Mouse (Mus musculus) myocyte (in vitro differentiated cells): Measurements from ENCODE around the gene Nmb. TPM values are rescaled to one million over a fixed set of nuclear protein-coding genes. Genes with fewer than 3 reads are reported as not detected.

Source experiments
- H3K27me3 ChIP-seq: one replicate; pipeline ENCODE4 v1.6.1; 2011; ENCODE audit not compliant: control insufficient read depth, insufficient read depth, insufficient read length
- H3K36me3 ChIP-seq: one replicate; pipeline ENCODE4 v1.6.1; 2011; ENCODE audit not compliant: control insufficient read depth, insufficient read depth
- H3K4me2 ChIP-seq: one replicate; pipeline ENCODE4 v1.6.1; 2011; ENCODE audit warnings: low read depth, control low read depth
- H3K4me3 ChIP-seq: one replicate; pipeline ENCODE4 v1.5.1; 2011; ENCODE audit warnings: mild to moderate bottlenecking, control low read depth, moderate library complexity
- H3K79me2 ChIP-seq: one replicate; pipeline ENCODE4 v1.6.1; 2011; ENCODE audit not compliant: control insufficient read depth, insufficient read depth
- H3ac ChIP-seq: one replicate; pipeline ENCODE4 v1.6.1; 2011; ENCODE audit not compliant: control insufficient read depth, insufficient read length
- CEBPB ChIP-seq: IDR thresholded peaks from 2 replicates; pipeline ENCODE4 v1.6.1; 2011; ENCODE audit warnings: mild to moderate bottlenecking, moderate library complexity; ENCODE audit not compliant: poor library complexity, insufficient read depth, severe bottlenecking
- E2F4 ChIP-seq: IDR thresholded peaks from one replicate; pipeline ENCODE4 v1.6.1; 2011; ENCODE audit warnings: mild to moderate bottlenecking, control low read depth, moderate library complexity; ENCODE audit not compliant: insufficient read depth
- MAX ChIP-seq: IDR thresholded peaks from one replicate; pipeline ENCODE4 v1.6.1; 2011; ENCODE audit warnings: low read depth, mild to moderate bottlenecking, control low read depth
- MYOD1 ChIP-seq, 3 experiments: IDR thresholded peaks; one replicate each; pipeline ENCODE4 v1.6.1; 2011; ENCODE audit warnings: control low read depth in 2 of 3, low read depth in 2 of 3, mild to moderate bottlenecking in 2 of 3, moderate library complexity in 1 of 3; ENCODE audit not compliant: insufficient read length in 2 of 3, control insufficient read depth in 1 of 3
- MYOG ChIP-seq, 3 experiments: IDR thresholded peaks; one replicate each; pipeline ENCODE4 v1.6.1; 2011; ENCODE audit warnings: control low read depth in 2 of 3, low read depth in 2 of 3, mild to moderate bottlenecking in 2 of 3; ENCODE audit not compliant: insufficient read length in 2 of 3, control insufficient read depth in 1 of 3, insufficient read depth in 1 of 3
- POLR2A ChIP-seq: IDR thresholded peaks from one replicate; pipeline ENCODE4 v1.6.1; 2011; ENCODE audit warnings: low read depth, mild to moderate bottlenecking, control low read depth, moderate library complexity; ENCODE audit not compliant: insufficient read length
- POLR2AphosphoS2 ChIP-seq: IDR thresholded peaks from one replicate; pipeline ENCODE4 v1.6.1; 2011; ENCODE audit warnings: low read depth, control low read depth; ENCODE audit not compliant: insufficient read length
- REST ChIP-seq: IDR thresholded peaks from one replicate; pipeline ENCODE4 v1.6.1; 2011; ENCODE audit warnings: mild to moderate bottlenecking, control low read depth, moderate library complexity; ENCODE audit not compliant: insufficient read depth, insufficient read length
- SRF ChIP-seq: IDR thresholded peaks from one replicate; pipeline ENCODE4 v1.6.1; 2011; ENCODE audit warnings: low read depth; ENCODE audit not compliant: control insufficient read depth, insufficient read length
- TCF12 ChIP-seq: IDR thresholded peaks from one replicate; pipeline ENCODE4 v1.6.1; 2011; ENCODE audit warnings: mild to moderate bottlenecking, control low read depth; ENCODE audit not compliant: poor library complexity, insufficient read depth, severe bottlenecking
- TCF3 ChIP-seq: IDR thresholded peaks from one replicate; pipeline ENCODE4 v1.6.1; 2011; ENCODE audit warnings: low read depth, control low read depth; ENCODE audit not compliant: insufficient read length
- USF1 ChIP-seq: IDR thresholded peaks from one replicate; pipeline ENCODE4 v1.6.1; 2011; ENCODE audit warnings: low read depth, mild to moderate bottlenecking, control low read depth, moderate library complexity
- polyA plus RNA-seq: library from polyadenylated mRNA; unstranded; fragments of >200 nt; fragmentation: generic; extraction: Trizol; gene quantifications from one replicate; pipeline ENCODE4 v1.2.1, GENCODE M21; 2012; ENCODE audit warnings: missing spikeins

Nmb gene
- 0.98 TPM for polyA plus RNA-seq

DNA sequence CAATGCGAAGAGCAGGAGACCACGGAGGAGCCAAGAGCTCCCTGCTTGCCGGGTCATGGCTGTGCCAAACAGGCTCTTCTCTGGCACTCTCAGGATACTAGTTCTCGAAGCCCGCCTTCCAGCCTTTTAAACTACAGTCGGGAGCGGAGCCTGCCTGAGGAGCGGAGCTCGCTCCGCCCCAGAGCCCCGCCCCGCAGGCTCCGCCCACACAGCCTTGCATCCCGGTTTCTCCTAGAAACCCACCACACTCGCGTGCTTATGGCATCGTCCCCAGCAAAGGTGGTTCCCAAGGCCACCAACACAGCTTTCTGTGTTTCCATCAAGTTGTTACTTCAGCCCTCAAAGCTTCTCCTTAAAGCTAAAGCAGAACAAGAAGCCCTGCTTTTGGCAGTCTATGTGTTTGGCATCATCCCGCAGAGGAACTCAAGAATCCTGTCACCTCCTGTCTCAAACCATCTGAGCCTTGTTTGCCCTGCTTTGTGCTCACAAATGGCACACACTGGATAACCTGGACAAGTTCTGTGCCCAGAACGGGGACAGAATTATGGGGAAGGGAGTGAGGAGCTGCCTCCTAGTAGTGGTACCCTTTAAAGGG, at the start of gene Nmb:
TSS of gene Nmb (minus strand) at position 156 of the 595 bp plus-strand sequence.
- H3ac ChIP-seq: no peak within 1 kb of the TSS
- no peak within 1 kb of the TSS for H3K4me3 ChIP-seq
- no peaks in the 10 kb centered on the region for H3K79me2 ChIP-seq
- TF ChIP-seq POLR2AphosphoS2 (peak; percentile 33), REST (no peak), SRF (no peak), MYOD1 (IDR thresholded peaks at IDR 0.05; ENCODE audit: control insufficient read depth in 1 of 3, insufficient read length in 2 of 3, low read depth in 2 of 3) (no peak)
- H3K27me3 ChIP-seq: no peaks in the 10 kb centered on the region
- no peaks in the 10 kb centered on the region for H3K36me3 ChIP-seq
- peak within 1 kb of the TSS; percentile 72 for H3K4me2 ChIP-seq

DNA sequence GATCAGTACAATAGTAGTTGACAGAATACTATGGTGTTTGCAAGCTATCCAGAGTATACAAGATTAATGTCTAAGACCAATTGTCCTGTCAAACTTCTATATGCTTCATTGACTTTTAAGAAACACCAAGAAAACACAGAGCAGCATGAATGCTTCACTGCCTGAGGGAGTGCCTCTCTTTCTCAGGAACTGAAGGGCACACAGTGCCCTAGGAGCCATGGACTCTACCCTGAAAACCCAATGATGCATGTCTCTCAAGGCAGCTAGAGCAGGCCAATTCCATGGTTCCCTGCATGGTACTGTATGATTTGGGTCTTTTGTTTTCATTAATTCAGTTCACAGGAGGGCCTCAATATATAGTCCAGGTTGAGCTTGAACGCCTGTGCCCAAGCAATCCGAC, 49.4 kb upstream of the Nmb start:
- Histone ChIP-seq H3ac (no peak overlapping the region), H3K27me3 (peaks cover 12% of the 10 kb centered on the region), H3K4me2 (no peak overlapping the region), H3K79me2 (no peaks in the 10 kb centered on the region), H3K4me3 (no peak overlapping the region), H3K36me3 (no peaks in the 10 kb centered on the region)
- no peak for TF ChIP-seq REST
- TF ChIP-seq TCF12: no peak
- TF ChIP-seq POLR2A: no peak
- no peak for TF ChIP-seq MYOD1 (IDR thresholded peaks at IDR 0.05; ENCODE audit: control insufficient read depth in 1 of 3, insufficient read length in 2 of 3, low read depth in 2 of 3)
- TF ChIP-seq POLR2AphosphoS2: no peak
- no peak for TF ChIP-seq MYOG (IDR thresholded peaks at IDR 0.05; ENCODE audit: control insufficient read depth in 1 of 3, insufficient read depth in 1 of 3, insufficient read length in 2 of 3, low read depth in 2 of 3)
- TF ChIP-seq USF1: no peak
- no peak for TF ChIP-seq SRF
- no peak for TF ChIP-seq E2F4
- no peak for TF ChIP-seq TCF3

DNA sequence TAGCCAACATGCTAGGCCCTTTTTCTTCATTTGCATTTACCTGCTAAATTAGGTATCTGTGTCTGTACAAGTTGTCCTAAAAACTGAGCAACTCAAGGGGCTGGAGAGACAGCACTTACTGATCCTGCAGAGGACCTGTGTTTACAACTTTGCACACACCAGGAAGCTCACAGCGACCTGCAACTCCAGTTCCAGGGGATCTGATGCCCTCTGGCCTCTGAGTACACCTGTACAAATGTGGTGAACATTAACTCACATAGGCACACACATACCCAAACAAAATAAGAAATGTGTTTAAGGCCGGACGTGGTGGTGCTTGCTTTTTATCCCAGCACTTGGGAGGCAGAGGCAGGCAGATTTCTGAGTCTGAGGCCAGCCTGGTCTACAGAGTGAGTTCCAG, 47.3 kb upstream of the Nmb start:
- peaks cover 6% of the 10 kb centered on the region for H3K27me3 ChIP-seq
- H3K4me2 ChIP-seq: no peak overlapping the region
- no peak overlapping the region for H3ac ChIP-seq
- TF ChIP-seq REST (no peak), USF1 (no peak), TCF12 (no peak), MAX (no peak), E2F4 (no peak), MYOG (IDR thresholded peaks at IDR 0.05; ENCODE audit: control insufficient read depth in 1 of 3, insufficient read depth in 1 of 3, insufficient read length in 2 of 3, low read depth in 2 of 3) (no peak), POLR2AphosphoS2 (no peak), TCF3 (no peak), SRF (no peak), POLR2A (no peak)
- H3K79me2 ChIP-seq: peaks cover 3% of the 10 kb centered on the region
- no peak overlapping the region for H3K4me3 ChIP-seq
- no peaks in the 10 kb centered on the region for H3K36me3 ChIP-seq

- Histone ChIP-seq H3K4me3 (no peak overlapping the region), H3K36me3 (no peaks in the 10 kb centered on the region), H3K27me3 (peaks cover 6% of the 10 kb centered on the region), H3ac (no peak overlapping the region), H3K4me2 (no peak overlapping the region), H3K79me2 (peaks cover 10% of the 10 kb centered on the region)
- TF ChIP-seq TCF12: no peak
- no peak for TF ChIP-seq TCF3
- no peak for TF ChIP-seq CEBPB
Observed at GRCm38 (mm10) chr7:80951461-80951860, 46.6 kb upstream of the Nmb start.

DNA sequence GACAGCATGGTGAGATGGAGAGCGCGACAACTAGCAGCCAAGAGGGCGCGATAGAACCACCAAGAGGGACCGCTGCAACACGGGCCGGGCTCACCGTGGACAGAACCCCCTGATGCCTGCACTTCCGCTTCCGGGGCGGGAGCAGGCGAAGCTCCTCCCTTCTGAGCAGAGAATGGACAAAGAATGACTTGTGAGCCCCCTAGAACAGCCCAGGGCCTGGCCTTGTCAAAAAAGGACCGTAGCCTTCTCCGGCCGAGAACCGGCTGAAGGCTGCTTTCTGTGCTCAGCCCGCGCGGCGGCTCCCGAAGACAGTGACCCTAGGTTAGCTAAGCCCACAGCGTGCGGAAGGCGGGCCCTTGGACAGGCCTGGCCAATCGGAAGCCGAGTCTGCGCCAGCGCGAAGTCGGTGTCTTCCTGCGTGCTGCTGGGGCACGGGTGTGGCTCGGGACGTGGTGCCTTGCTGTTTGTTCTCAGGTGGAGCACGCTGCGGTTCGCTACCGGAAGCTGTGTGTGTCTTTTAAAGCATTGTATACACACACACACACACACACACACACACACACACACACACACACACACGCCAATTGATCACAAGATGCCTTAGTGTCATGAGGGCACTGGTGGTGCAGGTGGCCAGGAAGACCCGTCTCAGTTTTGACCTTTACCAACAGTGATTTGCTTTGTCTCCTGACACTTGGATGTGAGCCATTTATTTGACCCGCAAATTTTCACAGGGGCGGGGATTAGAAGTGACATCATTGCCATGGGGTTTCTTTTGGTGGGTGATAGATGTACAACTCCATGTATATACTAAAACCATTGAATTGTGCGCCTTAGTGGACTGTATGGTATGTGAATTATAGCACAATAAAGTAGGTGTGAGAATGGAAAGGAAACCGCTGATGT, 42.8 kb upstream of the Nmb start, which contains the start of gene Sec11a:
TSS of gene Sec11a (minus strand) at position 336 of the 906 bp plus-strand sequence.
- H3ac ChIP-seq: peak within 1 kb of the TSS; percentile 33
- H3K79me2 ChIP-seq: peaks cover 47% of the 10 kb centered on the region
- no peak for TF ChIP-seq MAX
- peak; percentile 92 for TF ChIP-seq POLR2AphosphoS2
- TF ChIP-seq USF1: no peak
- peak; percentile 32 for TF ChIP-seq E2F4
- peak; percentile 87 for TF ChIP-seq POLR2A
- peaks cover 1% of the 10 kb centered on the region for H3K27me3 ChIP-seq
- peak within 1 kb of the TSS; percentile 96 for H3K4me3 ChIP-seq
- H3K4me2 ChIP-seq: peak within 1 kb of the TSS; percentile 97
- H3K36me3 ChIP-seq: no peaks in the 10 kb centered on the region
